Mouse (Mus musculus): Measurements from ENCODE around the gene Mc1r.
"Not testable (repeated sequence)": the region's sequence is repeated elsewhere in the genome, so short reads cannot be mapped to it uniquely, and the experiment has no call there.

Mc1r gene

GRCm38 (mm10) chr8:123412560-123413170 is 5.8 kb downstream of the Mc1r start:
- DNase-seq = peak; percentile 75 to 82

GRCm38 (mm10) chr8:123414255-123414654 is 7.3 kb downstream of the Mc1r start:
- no peak for DNase-seq

- peak in 1 of 2 experiments; percentile 24 for DNase-seq
These were observed 8.2 kb downstream of the Mc1r start for GRCm38 (mm10) chr8:123414997-123415696.

- peak in 1 of 2 experiments; percentile 57 for DNase-seq
These were observed 9.3 kb downstream of the Mc1r start for GRCm38 (mm10) chr8:123415967-123416943.

GRCm38 (mm10) chr8:123416944-123417555 is 10.1 kb downstream of the Mc1r start:
- DNase-seq = peak in 1 of 2 experiments; percentile 22

GRCm38 (mm10) chr8:123419711-123420110 is 12.8 kb downstream of the Mc1r start:
- DNase-seq = no peak

- no peak for DNase-seq
These were observed 13.8 kb downstream of the Mc1r start for GRCm38 (mm10) chr8:123420525-123421281.

- peak in 1 of 2 experiments; percentile 10 for DNase-seq
These were observed 14.4 kb downstream of the Mc1r start for GRCm38 (mm10) chr8:123421325-123421724.

GRCm38 (mm10) chr8:123422056-123422780 is 15.3 kb downstream of the Mc1r start:
- peak; percentile 87 to 92 for DNase-seq

- DNase-seq = no peak
These were observed 15.9 kb downstream of the Mc1r start for GRCm38 (mm10) chr8:123422781-123423159.

- DNase-seq = no peak
These were observed 16.5 kb downstream of the Mc1r start, which contains the start of gene Def8 for GRCm38 (mm10) chr8:123423441-123423840. Gene Def8 (plus strand): TSS chr8:123423527.

GRCm38 (mm10) chr8:123426511-123427509 is 19.9 kb downstream of the Mc1r start:
- no peak for DNase-seq

GRCm38 (mm10) chr8:123427639-123428275 is 20.9 kb downstream of the Mc1r start:
- DNase-seq = no peak

GRCm38 (mm10) chr8:123428343-123428893 is 21.5 kb downstream of the Mc1r start:
- DNase-seq = no peak

- DNase-seq = no peak
These were observed 22.2 kb downstream of the Mc1r start for GRCm38 (mm10) chr8:123428939-123429721.

- DNase-seq = not testable (repeated sequence)
These were observed 22.8 kb downstream of the Mc1r start for GRCm38 (mm10) chr8:123429722-123430013.

- DNase-seq = not testable (repeated sequence)
These were observed 24.0 kb downstream of the Mc1r start for GRCm38 (mm10) chr8:123430936-123431335.

GRCm38 (mm10) chr8:123431616-123432365 is 24.9 kb downstream of the Mc1r start:
- DNase-seq = no peak
